Mouse (Mus musculus): ENCODE data around the gene Pklr. TPM values are rescaled to one million over a fixed set of nuclear protein-coding genes. Genes with fewer than 3 reads are reported as not detected.

The Pklr gene
- polyA plus RNA-seq, 1 experiment from 2014 or later, result 148 TPM

- H3K4me1 ChIP-seq (ENCODE audit: control insufficient read depth, insufficient read depth, low read length), result no peaks in the 10 kb centered on the region
- no peaks in the 10 kb centered on the region for H3K27me3 ChIP-seq (replicated peaks; ENCODE audit: control insufficient read depth, insufficient read depth, low read length)
- ATAC-seq, result peak; percentile 91
- H3K4me3 ChIP-seq (ENCODE audit: low read length), result no peak overlapping the region
- no peak overlapping the region for H3K9ac ChIP-seq (ENCODE audit: low read depth, low read length)
- no peaks in the 10 kb centered on the region for H3K36me3 ChIP-seq (ENCODE audit: control insufficient read depth, insufficient read depth, low read length)
- no peak overlapping the region for H3K4me2 ChIP-seq (ENCODE audit: low read depth, low read length)
- 62% methylated on average over 4 of the region's 4 CpGs for WGBS
- no peaks in the 10 kb centered on the region for H3K9me3 ChIP-seq (ENCODE audit: control insufficient read depth, low read length)
- H3K27ac ChIP-seq (ENCODE audit: low read length), result peak overlapping the region; percentile 77
Observed at GRCm38 (mm10) chr3:89113058-89113457, 22.9 kb upstream of the Pklr start.

GRCm38 (mm10) chr3:89115522-89115921 lies 20.4 kb upstream of the Pklr start:
- H3K9ac ChIP-seq (ENCODE audit: low read depth, low read length), result no peak overlapping the region
- WGBS, result 10% methylated on average over 2 of the region's 2 CpGs
- no peaks in the 10 kb centered on the region for H3K9me3 ChIP-seq (ENCODE audit: control insufficient read depth, low read length)
- H3K4me3 ChIP-seq (ENCODE audit: low read length), result no peak overlapping the region
- H3K27me3 ChIP-seq (replicated peaks; ENCODE audit: control insufficient read depth, insufficient read depth, low read length), result no peaks in the 10 kb centered on the region
- no peak overlapping the region for H3K4me2 ChIP-seq (ENCODE audit: low read depth, low read length)
- ATAC-seq, result peak; percentile 45; the same call in 1 of the 2 replicates
- H3K4me1 ChIP-seq (ENCODE audit: control insufficient read depth, insufficient read depth, low read length), result no peaks in the 10 kb centered on the region
- no peaks in the 10 kb centered on the region for H3K36me3 ChIP-seq (ENCODE audit: control insufficient read depth, insufficient read depth, low read length)
- H3K27ac ChIP-seq (ENCODE audit: low read length), result no peak overlapping the region

GRCm38 (mm10) chr3:89123313-89123712 lies 12.6 kb upstream of the Pklr start:
- H3K4me2 ChIP-seq (ENCODE audit: low read depth, low read length), result no peak overlapping the region
- no peak overlapping the region for H3K27ac ChIP-seq (ENCODE audit: low read length)
- no peaks in the 10 kb centered on the region for H3K9me3 ChIP-seq (ENCODE audit: control insufficient read depth, low read length)
- ATAC-seq, result no peak
- no peak overlapping the region for H3K4me3 ChIP-seq (ENCODE audit: low read length)
- H3K9ac ChIP-seq (ENCODE audit: low read depth, low read length), result no peak overlapping the region
- 73% methylated on average over 2 of the region's 2 CpGs for WGBS
- H3K27me3 ChIP-seq (replicated peaks; ENCODE audit: control insufficient read depth, insufficient read depth, low read length), result no peaks in the 10 kb centered on the region
- H3K4me1 ChIP-seq (ENCODE audit: control insufficient read depth, insufficient read depth, low read length), result no peaks in the 10 kb centered on the region
- H3K36me3 ChIP-seq (ENCODE audit: control insufficient read depth, insufficient read depth, low read length), result no peaks in the 10 kb centered on the region

- no peaks in the 10 kb centered on the region for H3K4me1 ChIP-seq (ENCODE audit: control insufficient read depth, insufficient read depth, low read length)
- no peak overlapping the region for H3K9ac ChIP-seq (ENCODE audit: low read depth, low read length)
- H3K9me3 ChIP-seq (ENCODE audit: control insufficient read depth, low read length), result no peaks in the 10 kb centered on the region
- 70% methylated on average over 3 of the region's 3 CpGs for WGBS
- no peak overlapping the region for H3K27ac ChIP-seq (ENCODE audit: low read length)
- no peaks in the 10 kb centered on the region for H3K36me3 ChIP-seq (ENCODE audit: control insufficient read depth, insufficient read depth, low read length)
- no peak overlapping the region for H3K4me3 ChIP-seq (ENCODE audit: low read length)
- no peaks in the 10 kb centered on the region for H3K27me3 ChIP-seq (replicated peaks; ENCODE audit: control insufficient read depth, insufficient read depth, low read length)
- no peak for ATAC-seq
- H3K4me2 ChIP-seq (ENCODE audit: low read depth, low read length), result no peak overlapping the region
Observed at GRCm38 (mm10) chr3:89124241-89124640, 11.7 kb upstream of the Pklr start.

GRCm38 (mm10) chr3:89125981-89126380 lies 10.0 kb upstream of the Pklr start:
- H3K4me3 ChIP-seq (ENCODE audit: low read length), result no peak overlapping the region
- no peaks in the 10 kb centered on the region for H3K27me3 ChIP-seq (replicated peaks; ENCODE audit: control insufficient read depth, insufficient read depth, low read length)
- no peak overlapping the region for H3K4me2 ChIP-seq (ENCODE audit: low read depth, low read length)
- H3K4me1 ChIP-seq (ENCODE audit: control insufficient read depth, insufficient read depth, low read length), result no peaks in the 10 kb centered on the region
- no peak overlapping the region for H3K27ac ChIP-seq (ENCODE audit: low read length)
- H3K36me3 ChIP-seq (ENCODE audit: control insufficient read depth, insufficient read depth, low read length), result no peaks in the 10 kb centered on the region
- 91% methylated on average over 3 of the region's 3 CpGs for WGBS
- H3K9me3 ChIP-seq (ENCODE audit: control insufficient read depth, low read length), result no peaks in the 10 kb centered on the region
- no peak for ATAC-seq
- no peak overlapping the region for H3K9ac ChIP-seq (ENCODE audit: low read depth, low read length)

- Histone ChIP-seq H3K9me3 (ENCODE audit: control insufficient read depth, low read length) (no peaks in the 10 kb centered on the region), H3K4me3 (ENCODE audit: low read length) (no peak overlapping the region), H3K36me3 (ENCODE audit: control insufficient read depth, insufficient read depth, low read length) (no peaks in the 10 kb centered on the region), H3K27ac (ENCODE audit: low read length) (no peak overlapping the region), H3K27me3 (replicated peaks; ENCODE audit: control insufficient read depth, insufficient read depth, low read length) (no peaks in the 10 kb centered on the region), H3K9ac (ENCODE audit: low read depth, low read length) (no peak overlapping the region), H3K4me1 (ENCODE audit: control insufficient read depth, insufficient read depth, low read length) (peaks cover 19% of the 10 kb centered on the region), H3K4me2 (ENCODE audit: low read depth, low read length) (no peak overlapping the region)
- ATAC-seq, result no peak
- whole genome bisulfite sequencing, result 85% methylated on average over 3 of the region's 3 CpGs
Observed at GRCm38 (mm10) chr3:89129908-89130307, 6.0 kb upstream of the Pklr start.

- H3K4me3 ChIP-seq (ENCODE audit: low read length), result no peak overlapping the region; the same call in 1 of the 2 replicates
- ATAC-seq, result no peak
- peaks cover 19% of the 10 kb centered on the region for H3K4me1 ChIP-seq (ENCODE audit: control insufficient read depth, insufficient read depth, low read length)
- WGBS, result 39% methylated on average over 4 of the region's 4 CpGs
- no peaks in the 10 kb centered on the region for H3K36me3 ChIP-seq (ENCODE audit: control insufficient read depth, insufficient read depth, low read length)
- peak overlapping the region; percentile 69 for H3K9ac ChIP-seq (ENCODE audit: low read depth, low read length)
- H3K4me2 ChIP-seq (ENCODE audit: low read depth, low read length), result peak overlapping the region; percentile 69
- no peaks in the 10 kb centered on the region for H3K27me3 ChIP-seq (replicated peaks; ENCODE audit: control insufficient read depth, insufficient read depth, low read length)
- H3K27ac ChIP-seq (ENCODE audit: low read length), result no peak overlapping the region
- H3K9me3 ChIP-seq (ENCODE audit: control insufficient read depth, low read length), result no peaks in the 10 kb centered on the region
Observed at GRCm38 (mm10) chr3:89131816-89132215, 4.1 kb upstream of the Pklr start.

- Histone ChIP-seq H3K4me2 (ENCODE audit: low read depth, low read length) (peak overlapping the region; percentile 69), H3K9me3 (ENCODE audit: control insufficient read depth, low read length) (no peaks in the 10 kb centered on the region), H3K27ac (ENCODE audit: low read length) (peak overlapping the region; percentile 96), H3K4me3 (ENCODE audit: low read length) (peak overlapping the region; percentile 44), H3K36me3 (ENCODE audit: control insufficient read depth, insufficient read depth, low read length) (no peaks in the 10 kb centered on the region), H3K27me3 (replicated peaks; ENCODE audit: control insufficient read depth, insufficient read depth, low read length) (no peaks in the 10 kb centered on the region), H3K9ac (ENCODE audit: low read depth, low read length) (peak overlapping the region; percentile 69), H3K4me1 (ENCODE audit: control insufficient read depth, insufficient read depth, low read length) (peaks cover 19% of the 10 kb centered on the region)
- WGBS, result 16% methylated on average over 30 of the region's 30 CpGs
- peak; percentile 29 for ATAC-seq
Observed at GRCm38 (mm10) chr3:89132285-89133062, 3.5 kb upstream of the Pklr start.

GRCm38 (mm10) chr3:89133063-89133450 lies 2.9 kb upstream of the Pklr start:
- Histone ChIP-seq H3K9ac (ENCODE audit: low read depth, low read length) (peak overlapping the region; percentile 69), H3K4me3 (ENCODE audit: low read length) (no peak overlapping the region), H3K27ac (ENCODE audit: low read length) (peak overlapping the region; percentile 96), H3K27me3 (replicated peaks; ENCODE audit: control insufficient read depth, insufficient read depth, low read length) (no peaks in the 10 kb centered on the region), H3K9me3 (ENCODE audit: control insufficient read depth, low read length) (no peaks in the 10 kb centered on the region), H3K4me2 (ENCODE audit: low read depth, low read length) (peak overlapping the region; percentile 19; the same call in 1 of the 2 replicates), H3K36me3 (ENCODE audit: control insufficient read depth, insufficient read depth, low read length) (no peaks in the 10 kb centered on the region), H3K4me1 (ENCODE audit: control insufficient read depth, insufficient read depth, low read length) (peaks cover 19% of the 10 kb centered on the region)
- WGBS, result 69% methylated on average over 7 of the region's 7 CpGs
- no peak for ATAC-seq

All from intestine, embryonic 16.5 days (tissue).